Mouse (Mus musculus) limb, embryonic 14.5 days (tissue): ENCODE results near the gene Lhfpl5. TPM values are rescaled to one million over a fixed set of nuclear protein-coding genes. Genes with fewer than 3 reads are reported as not detected.

Source experiments
- ATAC-seq: fragments of 200-750 bp; cut with Nextera tagmentation; 2 replicates; pipeline ENCODE4 v1.8.0; 2017; ENCODE audit warnings: low read depth, moderate number of reproducible peaks, moderate TSS enrichment; ENCODE audit not compliant: low FRiP score
- DNase-seq: peaks from one replicate; pipeline ENCODE4 v3.0.0-alpha.2; 2015; ENCODE audit warnings: low spot score
- H3K27ac ChIP-seq: fragments of 300-500 bp; sonication (generic); replicated peaks from 2 replicates; pipeline ENCODE4 v1.5.1; 2014; ENCODE audit warnings: low read depth, mild to moderate bottlenecking, low read length, moderate library complexity, mixed read lengths
- H3K27me3 ChIP-seq: fragments of 300-500 bp; sonication (generic); 2 replicates; pipeline ENCODE4 v1.6.1; 2014; ENCODE audit warnings: low read length, mixed read lengths; ENCODE audit not compliant: control insufficient read depth, insufficient read depth
- H3K36me3 ChIP-seq: fragments of 300-500 bp; sonication (generic); 2 replicates; pipeline ENCODE4 v1.6.1; 2014; ENCODE audit warnings: mild to moderate bottlenecking, low read length, moderate library complexity, mixed read lengths; ENCODE audit not compliant: control insufficient read depth, insufficient read depth
- H3K4me1 ChIP-seq: fragments of 300-500 bp; sonication (generic); 2 replicates; pipeline ENCODE4 v1.6.1; 2014; ENCODE audit warnings: antibody characterized with exemption, low read length, mixed read lengths; ENCODE audit not compliant: control insufficient read depth, insufficient read depth
- H3K4me2 ChIP-seq: fragments of 300-500 bp; sonication (generic); replicated peaks from 2 replicates; pipeline ENCODE4 v1.6.1; 2014; ENCODE audit warnings: low read depth, mild to moderate bottlenecking, low read length, moderate library complexity; ENCODE audit not compliant: severe bottlenecking
- H3K4me3 ChIP-seq: fragments of 300-500 bp; sonication (generic); replicated peaks from 2 replicates; pipeline ENCODE4 v1.5.1; 2014; ENCODE audit warnings: low read length
- H3K9ac ChIP-seq: fragments of 300-500 bp; sonication (generic); 2 replicates; pipeline ENCODE4 v1.6.1; 2014; ENCODE audit warnings: mild to moderate bottlenecking, low read depth, low read length, moderate library complexity; ENCODE audit not compliant: severe bottlenecking
- H3K9me3 ChIP-seq: fragments of 300-500 bp; sonication (generic); 2 replicates; pipeline ENCODE4 v1.6.1; 2016; ENCODE audit warnings: low read length; ENCODE audit not compliant: control insufficient read depth
- POLR2A ChIP-seq: fragments of 200-500 bp; IDR thresholded peaks from 2 replicates; pipeline ENCODE4 v1.8.0; 2012; ENCODE audit warnings: inconsistent platforms, mild to moderate bottlenecking, moderate library complexity, borderline replicate concordance; ENCODE audit not compliant: insufficient read depth, insufficient read length; ENCODE audit errors: extremely low read depth
- WGBS: fragments of 180-500 bp; shearing (Covaris S2); extraction: QIAGEN DNeasy Blood & Tissue Kit; methylation state at CpG from one replicate; pipeline ENCODE4 v1.1.7; 2014; 5-methylcytosine and 5-hydroxymethylcytosine counted together
- polyA plus RNA-seq, 2 experiments: library from polyadenylated mRNA; depleted of rRNA in 1 of 2; stranded (reverse) in 1 of 2; unstranded in 1 of 2; fragments of >200 nt; fragmentation: Nextera tagmentation in 1 of 2; extraction: Ambion mirVana in 1 of 2; gene quantifications; 2 replicates each; pipeline versions ENCODE4 v1.2.1 to v1.2.3; 2012 to 2014

Gene Lhfpl5
- polyA plus RNA-seq (2012; rRNA removed), result 0.05 TPM in 1 of 2 replicates, not detected in the other
- 0.17 and 0.53 TPM in 2 replicates for polyA plus RNA-seq (2014; fragmentation: Nextera tagmentation; extraction: Ambion mirVana)

DNA sequence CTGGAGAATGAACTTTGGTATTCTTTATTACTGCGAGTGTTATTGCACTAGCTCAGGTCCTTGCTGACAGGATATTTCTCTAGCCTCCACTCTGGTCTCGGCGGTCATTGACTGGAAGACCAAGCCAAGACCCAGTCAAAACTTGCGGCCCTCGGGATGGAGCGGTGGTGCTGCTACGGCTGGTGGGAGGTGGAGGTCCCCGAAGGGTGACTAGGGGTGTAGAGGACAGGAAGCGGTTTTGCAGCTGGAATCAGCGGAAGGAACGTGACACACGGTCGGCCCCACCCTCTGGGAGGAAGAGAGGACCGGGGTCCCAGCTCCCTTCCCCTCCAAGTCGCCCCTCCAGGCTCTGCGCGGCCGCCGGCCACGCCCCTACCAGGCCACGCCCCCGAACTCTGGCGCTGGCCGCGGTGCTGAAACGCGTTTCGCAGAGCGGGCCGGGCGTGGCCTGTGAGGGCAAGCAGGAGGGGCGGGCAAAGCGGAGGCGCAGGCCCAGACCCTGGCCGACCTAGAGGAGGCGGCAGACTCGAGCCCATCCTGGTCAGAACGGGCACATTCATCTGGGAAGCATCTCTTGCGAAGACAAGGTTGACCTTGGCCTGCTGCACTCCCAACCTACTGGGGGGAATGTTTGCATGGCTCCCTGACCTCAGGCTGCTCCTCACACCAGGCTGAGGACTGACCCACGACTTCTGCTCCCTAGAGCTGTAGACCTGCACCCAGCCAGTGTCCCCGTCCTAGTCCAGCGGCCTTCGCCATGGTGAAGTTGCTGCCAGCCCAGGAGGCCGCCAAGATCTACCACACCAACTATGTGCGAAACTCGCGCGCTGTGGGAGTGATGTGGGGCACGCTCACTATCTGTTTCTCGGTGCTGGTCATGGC is at the start of gene Lhfpl5:
Lhfpl5 (plus strand) TSS at position 398 of the 882 bp plus-strand sequence.
- Histone ChIP-seq H3K4me3 (peak within 1 kb of the TSS; percentile 19), H3K9me3 (no peaks in the 10 kb centered on the region), H3K4me2 (peak within 1 kb of the TSS; percentile 45), H3K27ac (no peak within 1 kb of the TSS), H3K36me3 (no peaks in the 10 kb centered on the region), H3K4me1 (peaks cover 9% of the 10 kb centered on the region; the same call in 1 of the 2 replicates), H3K9ac (no peak within 1 kb of the TSS), H3K27me3 (no peaks in the 10 kb centered on the region)
- no peak for TF ChIP-seq POLR2A
- WGBS, result 18% methylated on average over 45 of the region's 50 CpGs
- ATAC-seq (peak; percentile 68), DNase-seq (peak; percentile 35)

GRCm38 (mm10) chr17:28527184-28528042 is 48.0 kb upstream of the Lhfpl5 start:
- no peak overlapping the region for H3K4me3 ChIP-seq
- no peak for TF ChIP-seq POLR2A
- H3K4me1 ChIP-seq, result peaks cover 11% of the 10 kb centered on the region
- 35% methylated on average over 12 of the region's 12 CpGs for WGBS
- H3K4me2 ChIP-seq, result peak overlapping the region; percentile 24; the same call in 1 of the 2 replicates
- no peaks in the 10 kb centered on the region for H3K27me3 ChIP-seq
- H3K36me3 ChIP-seq, result no peaks in the 10 kb centered on the region
- DNase-seq (peak; percentile 36), ATAC-seq (no peak)
- H3K27ac ChIP-seq, result no peak overlapping the region; the same call in 1 of the 2 replicates
- no peak overlapping the region for H3K9ac ChIP-seq
- H3K9me3 ChIP-seq, result no peaks in the 10 kb centered on the region

GRCm38 (mm10) chr17:28528043-28528351 is 47.4 kb upstream of the Lhfpl5 start:
- H3K4me2 ChIP-seq, result peak overlapping the region; percentile 24; the same call in 1 of the 2 replicates
- 0% methylated on average over 6 of the region's 6 CpGs for WGBS
- H3K4me3 ChIP-seq, result no peak overlapping the region

DNA sequence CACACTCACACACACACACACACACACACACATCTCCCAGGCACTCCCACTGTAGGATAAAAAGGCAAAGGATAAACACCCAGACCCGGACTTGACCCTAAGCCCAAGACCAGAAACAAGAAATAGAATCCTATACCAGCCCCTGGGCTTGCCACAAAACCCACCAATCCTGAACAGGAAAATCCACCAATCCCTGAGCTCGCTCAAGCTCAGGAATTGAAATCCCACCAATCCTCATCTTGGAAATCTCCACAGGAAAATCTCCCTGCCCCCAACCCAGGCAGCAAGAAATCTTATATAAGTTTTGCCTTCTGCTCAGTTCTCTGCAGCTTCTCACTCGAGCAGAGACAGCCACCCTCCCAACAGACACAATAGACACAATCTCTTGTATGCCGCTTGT is 46.3 kb upstream of the Lhfpl5 start:
- no peak overlapping the region for H3K4me3 ChIP-seq
- H3K9me3 ChIP-seq, result no peaks in the 10 kb centered on the region
- peaks cover 7% of the 10 kb centered on the region for H3K4me1 ChIP-seq
- DNase-seq (no peak), ATAC-seq (no peak)
- no peaks in the 10 kb centered on the region for H3K36me3 ChIP-seq
- no peak overlapping the region for H3K9ac ChIP-seq
- no peak for TF ChIP-seq POLR2A
- H3K4me2 ChIP-seq, result no peak overlapping the region
- H3K27me3 ChIP-seq, result no peaks in the 10 kb centered on the region
- H3K27ac ChIP-seq, result no peak overlapping the region
- WGBS, result 59% methylated on average over 4 of the region's 4 CpGs

More at GRCm38 (mm10) chr17:28528043-28528351, 47.4 kb upstream of the Lhfpl5 start:
- no peak overlapping the region for H3K27ac ChIP-seq
- no peaks in the 10 kb centered on the region for H3K9me3 ChIP-seq
- no peak for TF ChIP-seq POLR2A
- no peak overlapping the region for H3K9ac ChIP-seq
- H3K36me3 ChIP-seq, result no peaks in the 10 kb centered on the region
- ATAC-seq (peak; percentile 68; the same call in 1 of the 2 replicates), DNase-seq (peak; percentile 85)
- peaks cover 11% of the 10 kb centered on the region for H3K4me1 ChIP-seq
- no peaks in the 10 kb centered on the region for H3K27me3 ChIP-seq

- Histone ChIP-seq H3K4me1 (peaks cover 6% of the 10 kb centered on the region), H3K9ac (no peak within 1 kb of the TSS), H3K4me3 (no peak within 1 kb of the TSS), H3K4me2 (no peak within 1 kb of the TSS), H3K36me3 (no peaks in the 10 kb centered on the region), H3K27me3 (no peaks in the 10 kb centered on the region), H3K9me3 (no peaks in the 10 kb centered on the region), H3K27ac (no peak within 1 kb of the TSS)
- ATAC-seq (no peak), DNase-seq (no peak)
- no peak for TF ChIP-seq POLR2A
- 86% methylated on average over 6 of the region's 6 CpGs for WGBS
Observed at GRCm38 (mm10) chr17:28530506-28530905, 44.9 kb upstream of the Lhfpl5 start, which contains the start of gene Armc12. Gene Armc12, plus strand, starts transcription at chr17:28530806.
